Mouse (Mus musculus): ENCODE data around the gene Slit1. TPM values are rescaled to one million over a fixed set of nuclear protein-coding genes. Genes with fewer than 3 reads are reported as not detected.
A peak's percentile ranks its signal among the peaks of the same experiment; 100 is the strongest.

Gene Slit1
- 0.12 and 0.13 TPM in 2 replicates for polyA plus RNA-seq (2015; fragmentation: Nextera tagmentation; extraction: Ambion mirVana)

- no peak for DNase-seq
- TF ChIP-seq CTCF (IDR thresholded peaks at IDR 0.05; ENCODE audit: low read depth) (no peak), EP300 (IDR thresholded peaks at IDR 0.05; ENCODE audit: low read depth) (no peak)
- H3K27me3 ChIP-seq (ENCODE audit: insufficient read depth, low read length) = peaks cover 41% of the 10 kb centered on the region
Measured at GRCm38 (mm10) chr19:41743396-41743795, at the start of gene Slit1. Gene Slit1, minus strand, starts transcription at chr19:41743665.

DNA sequence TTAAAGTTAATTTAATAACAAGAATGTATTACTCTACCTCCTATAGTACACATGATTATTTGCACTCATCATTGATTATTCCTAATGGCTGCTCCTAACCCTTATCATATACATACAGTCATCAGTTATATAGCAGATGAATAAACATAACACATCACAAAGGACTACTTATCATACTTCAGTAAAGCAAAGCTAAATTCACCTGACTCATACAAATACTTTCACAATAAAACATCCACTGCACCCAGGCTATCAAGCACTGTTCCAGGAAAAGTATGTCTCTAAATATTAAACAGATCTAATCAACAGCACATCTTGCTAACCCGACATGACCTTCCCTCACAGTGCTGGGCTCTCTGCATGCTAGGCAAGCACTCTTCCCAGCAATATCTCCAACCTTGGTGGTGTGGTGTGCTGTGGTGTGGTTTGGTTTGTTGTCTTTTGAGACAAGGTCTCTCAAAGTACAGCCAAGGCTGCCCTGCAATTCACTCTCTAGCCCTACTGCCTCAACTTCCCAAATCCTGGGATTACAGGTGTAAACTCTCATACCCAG lies 49.5 kb upstream of the Slit1 start:
- Histone ChIP-seq H3K27me3 (ENCODE audit: insufficient read depth, low read length) (no peaks in the 10 kb centered on the region), H3K4me3 (ENCODE audit: low read depth, low read length) (no peak overlapping the region), H3K9ac (replicated peaks) (no peak overlapping the region), H3K27ac (ENCODE audit: low read depth) (no peak overlapping the region), H3K4me1 (ENCODE audit: insufficient read depth) (peaks cover 3% of the 10 kb centered on the region; the same call in 1 of the 2 replicates), H3K9me3 (ENCODE audit: low read length) (no peaks in the 10 kb centered on the region), H3K36me3 (replicated peaks; ENCODE audit: insufficient read depth, low read length) (peaks cover 8% of the 10 kb centered on the region), H3K4me2 (ENCODE audit: low read depth, low read length) (no peak overlapping the region)
- 44% methylated on average over 1 of the region's 1 CpGs for WGBS (ENCODE audit: insufficient replicate concordance)
- ATAC-seq = no peak
- DNase-seq = no peak
- no peak for TF ChIP-seq EP300 (IDR thresholded peaks at IDR 0.05; ENCODE audit: low read depth)

More at GRCm38 (mm10) chr19:41743396-41743795, at the start of gene Slit1:
- Histone ChIP-seq H3K9ac (replicated peaks) (no peak within 1 kb of the TSS), H3K36me3 (replicated peaks; ENCODE audit: insufficient read depth, low read length) (no peaks in the 10 kb centered on the region), H3K4me1 (ENCODE audit: insufficient read depth) (peaks cover 4% of the 10 kb centered on the region), H3K9me3 (ENCODE audit: low read length) (no peaks in the 10 kb centered on the region), H3K4me3 (ENCODE audit: low read depth, low read length) (peak within 1 kb of the TSS; percentile 22; the same call in 1 of the 2 replicates), H3K4me2 (ENCODE audit: low read depth, low read length) (peak within 1 kb of the TSS; percentile 55), H3K27ac (ENCODE audit: low read depth) (no peak within 1 kb of the TSS)
- WGBS (ENCODE audit: insufficient replicate concordance) = 5% methylated on average over 34 of the region's 44 CpGs
- ATAC-seq = no peak

DNA sequence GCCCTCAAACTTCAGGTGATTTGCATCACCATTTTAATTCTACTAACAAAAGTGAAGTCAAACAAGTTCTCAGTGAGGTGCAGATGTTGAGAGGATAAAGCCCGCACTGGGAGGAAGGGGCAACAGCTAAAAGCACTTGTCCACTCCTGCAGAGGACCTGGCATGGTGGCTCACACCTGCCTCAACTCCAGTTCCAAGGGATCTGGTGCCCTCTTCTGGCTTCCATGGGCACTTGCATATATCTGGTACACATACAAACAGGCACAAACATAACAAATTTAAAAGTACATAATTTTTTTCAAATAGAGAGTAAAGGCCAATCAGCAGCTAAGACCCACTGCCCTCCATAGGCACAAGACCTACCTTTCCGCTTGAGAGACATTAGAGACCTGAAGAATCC lies 47.9 kb upstream of the Slit1 start:
- Histone ChIP-seq H3K4me3 (ENCODE audit: low read depth, low read length) (no peak overlapping the region), H3K9me3 (ENCODE audit: low read length) (no peaks in the 10 kb centered on the region), H3K4me1 (ENCODE audit: insufficient read depth) (peaks cover 3% of the 10 kb centered on the region; the same call in 1 of the 2 replicates), H3K4me2 (ENCODE audit: low read depth, low read length) (no peak overlapping the region), H3K9ac (replicated peaks) (no peak overlapping the region), H3K27me3 (ENCODE audit: insufficient read depth, low read length) (no peaks in the 10 kb centered on the region), H3K27ac (ENCODE audit: low read depth) (no peak overlapping the region), H3K36me3 (replicated peaks; ENCODE audit: insufficient read depth, low read length) (peaks cover 15% of the 10 kb centered on the region)
- no peak for ATAC-seq
- 86% methylated on average over 2 of the region's 2 CpGs for WGBS (ENCODE audit: insufficient replicate concordance)
- TF ChIP-seq CTCF (IDR thresholded peaks at IDR 0.05; ENCODE audit: low read depth) (peak; percentile 57), EP300 (IDR thresholded peaks at IDR 0.05; ENCODE audit: low read depth) (no peak)
- no peak for DNase-seq

GRCm38 (mm10) chr19:41789110-41789961 lies 45.9 kb upstream of the Slit1 start:
- WGBS (ENCODE audit: insufficient replicate concordance) = 82% methylated on average over 10 of the region's 10 CpGs
- ATAC-seq = no peak
- Histone ChIP-seq H3K4me1 (ENCODE audit: insufficient read depth) (peaks cover 3% of the 10 kb centered on the region; the same call in 1 of the 2 replicates), H3K9ac (replicated peaks) (no peak overlapping the region), H3K4me3 (ENCODE audit: low read depth, low read length) (no peak overlapping the region), H3K27ac (ENCODE audit: low read depth) (no peak overlapping the region), H3K9me3 (ENCODE audit: low read length) (no peaks in the 10 kb centered on the region), H3K4me2 (ENCODE audit: low read depth, low read length) (no peak overlapping the region), H3K27me3 (ENCODE audit: insufficient read depth, low read length) (no peaks in the 10 kb centered on the region), H3K36me3 (replicated peaks; ENCODE audit: insufficient read depth, low read length) (peaks cover 29% of the 10 kb centered on the region)
- no peak for DNase-seq
- no peak for TF ChIP-seq CTCF (IDR thresholded peaks at IDR 0.05; ENCODE audit: low read depth)
- TF ChIP-seq EP300 (IDR thresholded peaks at IDR 0.05; ENCODE audit: low read depth) = no peak

GRCm38 (mm10) chr19:41786896-41787295 lies 43.4 kb upstream of the Slit1 start:
- Histone ChIP-seq H3K9ac (replicated peaks) (no peak overlapping the region), H3K4me1 (ENCODE audit: insufficient read depth) (no peaks in the 10 kb centered on the region), H3K4me2 (ENCODE audit: low read depth, low read length) (no peak overlapping the region), H3K36me3 (replicated peaks; ENCODE audit: insufficient read depth, low read length) (peaks cover 38% of the 10 kb centered on the region), H3K4me3 (ENCODE audit: low read depth, low read length) (no peak overlapping the region), H3K27me3 (ENCODE audit: insufficient read depth, low read length) (no peaks in the 10 kb centered on the region), H3K27ac (ENCODE audit: low read depth) (no peak overlapping the region), H3K9me3 (ENCODE audit: low read length) (no peaks in the 10 kb centered on the region)
- DNase-seq = no peak
- 74% methylated on average over 1 of the region's 1 CpGs for WGBS (ENCODE audit: insufficient replicate concordance)
- TF ChIP-seq CTCF (IDR thresholded peaks at IDR 0.05; ENCODE audit: low read depth) (no peak), EP300 (IDR thresholded peaks at IDR 0.05; ENCODE audit: low read depth) (no peak)
- ATAC-seq = no peak

- TF ChIP-seq CTCF (IDR thresholded peaks at IDR 0.05; ENCODE audit: low read depth) (peak; percentile 46), EP300 (IDR thresholded peaks at IDR 0.05; ENCODE audit: low read depth) (no peak)
- H3K27me3 ChIP-seq (ENCODE audit: insufficient read depth, low read length) = no peaks in the 10 kb centered on the region
- no peak overlapping the region for H3K4me3 ChIP-seq (ENCODE audit: low read depth, low read length)
- no peak overlapping the region for H3K27ac ChIP-seq (ENCODE audit: low read depth)
- 72% methylated on average over 6 of the region's 6 CpGs for WGBS (ENCODE audit: insufficient replicate concordance)
- H3K9me3 ChIP-seq (ENCODE audit: low read length) = no peaks in the 10 kb centered on the region
- H3K9ac ChIP-seq (replicated peaks) = no peak overlapping the region
- no peaks in the 10 kb centered on the region for H3K4me1 ChIP-seq (ENCODE audit: insufficient read depth)
- ATAC-seq = no peak
- H3K36me3 ChIP-seq (replicated peaks; ENCODE audit: insufficient read depth, low read length) = peaks cover 57% of the 10 kb centered on the region
- H3K4me2 ChIP-seq (ENCODE audit: low read depth, low read length) = no peak overlapping the region
- no peak for DNase-seq
Measured at GRCm38 (mm10) chr19:41777514-41777913, 34.0 kb upstream of the Slit1 start.
